Mouse (Mus musculus) testis, postnatal 10 days (tissue): ENCODE measurements around the gene Hps3.
"Not testable (repeated sequence)": the region's sequence is repeated elsewhere in the genome, so short reads cannot be mapped to it uniquely, and the experiment has no call there.

Source experiments
- DNase-seq: peaks from one replicate; pipeline ENCODE4 v3.0.0; 2021; ENCODE audit warnings: low spot score

Gene Hps3

GRCm38 (mm10) chr3:20034719-20035404 lies at the start of gene Hps3:
Hps3 (minus strand) TSS chr3:20035315.
- peak; percentile 88 for DNase-seq

- no peak for DNase-seq
Measured at GRCm38 (mm10) chr3:20082161-20082560, 47.0 kb upstream of the Hps3 start.

GRCm38 (mm10) chr3:20076145-20077053 lies 41.3 kb upstream of the Hps3 start:
- no peak for DNase-seq

- no peak for DNase-seq
Measured at GRCm38 (mm10) chr3:20058197-20058541, 23.1 kb upstream of the Hps3 start.

GRCm38 (mm10) chr3:20057306-20058196 lies 22.4 kb upstream of the Hps3 start, which contains the start of gene Hltf:
Hltf (plus strand) TSS chr3:20057811.
- DNase-seq, result peak; percentile 92

- not testable (repeated sequence) for DNase-seq
Measured at GRCm38 (mm10) chr3:20044736-20045135, 9.6 kb upstream of the Hps3 start.

GRCm38 (mm10) chr3:20041461-20041860 lies 6.3 kb upstream of the Hps3 start:
- not testable (repeated sequence) for DNase-seq

- DNase-seq, result no peak
Measured at GRCm38 (mm10) chr3:20036069-20036468, 954 bp upstream of the Hps3 start.

GRCm38 (mm10) chr3:20033761-20034718 lies 1.1 kb downstream of the Hps3 start:
- DNase-seq, result no peak

- no peak for DNase-seq
Measured at GRCm38 (mm10) chr3:20030807-20031206, 4.3 kb downstream of the Hps3 start.

GRCm38 (mm10) chr3:20028640-20029039 lies 6.5 kb downstream of the Hps3 start:
- no peak for DNase-seq

- DNase-seq, result no peak
Measured at GRCm38 (mm10) chr3:20027788-20028187, 7.3 kb downstream of the Hps3 start.

GRCm38 (mm10) chr3:20026996-20027689 lies 8.0 kb downstream of the Hps3 start:
- no peak for DNase-seq

GRCm38 (mm10) chr3:20026481-20026880 lies 8.6 kb downstream of the Hps3 start:
- DNase-seq, result no peak

GRCm38 (mm10) chr3:20023832-20024231 lies 11.3 kb downstream of the Hps3 start:
- no peak for DNase-seq

GRCm38 (mm10) chr3:20018076-20018475 lies 17.0 kb downstream of the Hps3 start:
- no peak for DNase-seq

- no peak for DNase-seq
Measured at GRCm38 (mm10) chr3:20014454-20014853, 20.7 kb downstream of the Hps3 start.

- not testable (repeated sequence) for DNase-seq
Measured at GRCm38 (mm10) chr3:20010905-20011304, 24.2 kb downstream of the Hps3 start.

- no peak for DNase-seq
Measured at GRCm38 (mm10) chr3:20010464-20010863, 24.7 kb downstream of the Hps3 start.

GRCm38 (mm10) chr3:20007759-20008158 lies 27.4 kb downstream of the Hps3 start:
- DNase-seq, result no peak
